Mouse (Mus musculus): ENCODE results near the gene Fitm2. TPM values are rescaled to one million over a fixed set of nuclear protein-coding genes. Genes with fewer than 3 reads are reported as not detected.

The Fitm2 gene
- total and polyA plus RNA-seq, 3 experiments: 6.6 to 60.9 (median 10.6) TPM

- TF ChIP-seq CHD1 (IDR thresholded peaks at IDR 0.05; ENCODE audit: low read depth, low read length): no peak
- no peak for TF ChIP-seq MXI1 (IDR thresholded peaks at IDR 0.05; ENCODE audit: low read depth, low read length)
- no peak for TF ChIP-seq GATA1 (IDR thresholded peaks at IDR 0.05; ENCODE audit: low read depth, low read length)
- no peak for TF ChIP-seq ZMIZ1 (IDR thresholded peaks at IDR 0.05; ENCODE audit: low read depth, low read length)
Observed at GRCm38 (mm10) chr2:163439488-163439887, 32.9 kb downstream of the Fitm2 start (continued).

- Histone ChIP-seq H3K9me3 (replicated peaks; ENCODE audit: insufficient read depth, low read length) (no peaks in the 10 kb centered on the region), H3K27ac (ENCODE audit: control insufficient read depth, low read depth, low read length) (no peak overlapping the region), H3K36me3 (ENCODE audit: control insufficient read depth in 1 of 2, insufficient read depth in 2 of 2, low read length in 2 of 2) (no peaks in the 10 kb centered on the region), H3K4me1 (ENCODE audit: control insufficient read depth in 1 of 2, insufficient read depth in 2 of 2, low read length in 2 of 2) (0 out of 4 replicates have a peak, but pooled peaks cover 0 to 3% of the 10 kb centered on the region in 2 experiments), H3K79me2 (ENCODE audit: control insufficient read depth, insufficient read depth, low read length, poor library complexity) (no peaks in the 10 kb centered on the region), H3K27me3 (ENCODE audit: control insufficient read depth in 1 of 2, insufficient read depth in 2 of 2, low read length in 2 of 2) (peaks cover 7 to 10% of the 10 kb centered on the region in 2 experiments; a peak in 3 of 4 replicates), H3K4me3 (ENCODE audit: control insufficient read depth in 1 of 2, insufficient read depth in 1 of 2, low read depth in 2 of 2, low read length in 2 of 2) (no peak overlapping the region), H3K9ac (ENCODE audit: control insufficient read depth, low read depth, low read length, poor library complexity, severe bottlenecking) (no peak overlapping the region)
- TF ChIP-seq CHD1 (IDR thresholded peaks at IDR 0.05; ENCODE audit: low read depth, low read length): no peak
- TF ChIP-seq ZKSCAN1 (IDR thresholded peaks at IDR 0.05; ENCODE audit: low read depth, low read length): no peak
- no peak for TF ChIP-seq ZMIZ1 (IDR thresholded peaks at IDR 0.05; ENCODE audit: low read depth, low read length)
- TF ChIP-seq ELF1 (IDR thresholded peaks at IDR 0.05; ENCODE audit: low read depth, low read length): no peak
- TF ChIP-seq NELFE (IDR thresholded peaks at IDR 0.05; ENCODE audit: low read depth, low read length): no peak
- peak; percentile 57 for DNase-seq (ENCODE audit: low read depth, low spot score)
Observed at GRCm38 (mm10) chr2:163438619-163439451, 33.6 kb downstream of the Fitm2 start.

GRCm38 (mm10) chr2:163438246-163438618 is 34.2 kb downstream of the Fitm2 start, which contains the start of gene Gdap1l1:
TSS of gene Gdap1l1 (plus strand) at chr2:163438476.
- no peak for DNase-seq (ENCODE audit: low read depth, low spot score)
- Histone ChIP-seq H3K36me3 (ENCODE audit: control insufficient read depth in 1 of 2, insufficient read depth in 2 of 2, low read length in 2 of 2) (no peaks in the 10 kb centered on the region), H3K79me2 (ENCODE audit: control insufficient read depth, insufficient read depth, low read length, poor library complexity) (no peaks in the 10 kb centered on the region), H3K27me3 (ENCODE audit: control insufficient read depth in 1 of 2, insufficient read depth in 2 of 2, low read length in 2 of 2) (peaks cover 7 to 8% of the 10 kb centered on the region in 2 experiments; a peak in 3 of 4 replicates), H3K9ac (ENCODE audit: control insufficient read depth, low read depth, low read length, poor library complexity, severe bottlenecking) (no peak within 1 kb of the TSS), H3K27ac (ENCODE audit: control insufficient read depth, low read depth, low read length) (no peak within 1 kb of the TSS), H3K9me3 (replicated peaks; ENCODE audit: insufficient read depth, low read length) (no peaks in the 10 kb centered on the region), H3K4me3 (ENCODE audit: control insufficient read depth in 1 of 2, insufficient read depth in 1 of 2, low read depth in 2 of 2, low read length in 2 of 2) (no peak within 1 kb of the TSS), H3K4me1 (ENCODE audit: control insufficient read depth in 1 of 2, insufficient read depth in 2 of 2, low read length in 2 of 2) (0 out of 4 replicates have a peak, but pooled peaks cover 0 to 3% of the 10 kb centered on the region in 2 experiments)
- TF ChIP-seq TBP (IDR thresholded peaks at IDR 0.05; ENCODE audit: low read depth, low read length) (no peak), MYB (IDR thresholded peaks at IDR 0.05; ENCODE audit: low read depth, low read length) (no peak), TCF12 (IDR thresholded peaks at IDR 0.05; ENCODE audit: low read depth, low read length) (no peak), E2F4 (IDR thresholded peaks at IDR 0.05; ENCODE audit: borderline replicate concordance, low read depth, low read length) (no peak), POLR2AphosphoS2 (IDR thresholded peaks at IDR 0.05; ENCODE audit: low read length) (no peak), ELF1 (IDR thresholded peaks at IDR 0.05; ENCODE audit: low read depth, low read length) (no peak), BHLHE40 (IDR thresholded peaks at IDR 0.05; ENCODE audit: borderline replicate concordance, low read depth, low read length) (no peak)
